Mouse (Mus musculus): ENCODE data around the gene Acsl5. TPM values are rescaled to one million over a fixed set of nuclear protein-coding genes. Genes with fewer than 3 reads are reported as not detected.

Acsl5 gene
- polyA plus RNA-seq, 1 experiment from 2014 or later, result 58.4 TPM

DNA sequence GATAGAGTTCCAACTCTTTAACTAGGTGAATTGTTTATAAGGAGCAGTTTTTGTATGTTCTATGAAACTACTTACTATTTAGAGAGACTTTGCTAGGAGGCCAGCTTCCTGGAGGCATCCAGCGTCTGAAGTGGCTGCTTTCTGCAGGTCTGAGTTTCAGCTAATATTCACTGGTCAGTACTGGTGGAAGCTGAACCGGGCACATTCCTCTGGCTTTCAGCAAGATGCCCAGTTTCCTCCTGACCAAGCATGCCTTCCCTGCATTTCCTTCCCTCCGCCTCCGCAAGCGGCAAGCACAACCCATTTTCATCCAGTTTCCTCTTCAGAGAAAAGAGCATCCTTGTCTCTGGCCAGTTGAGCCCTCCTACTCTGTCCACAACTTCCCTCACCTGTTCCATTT, 17.3 kb downstream of the Acsl5 start:
- 65% methylated on average over 5 of the region's 5 CpGs for WGBS
- Histone ChIP-seq H3K9ac (replicated peaks; ENCODE audit: low read length) (no peak overlapping the region), H3K36me3 (ENCODE audit: insufficient read depth, low read length) (peaks cover 8% of the 10 kb centered on the region), H3K4me3 (ENCODE audit: low read length) (no peak overlapping the region), H3K27ac (ENCODE audit: low read length) (peak overlapping the region; percentile 86), H3K4me2 (replicated peaks; ENCODE audit: low read depth, low read length) (no peak overlapping the region), H3K9me3 (ENCODE audit: low read length) (no peaks in the 10 kb centered on the region), H3K27me3 (ENCODE audit: insufficient read depth, low read length) (no peaks in the 10 kb centered on the region), H3K4me1 (ENCODE audit: insufficient read depth, low read length) (peaks cover 31% of the 10 kb centered on the region)
- no peak for ATAC-seq (ENCODE audit: low FRiP score, low TSS enrichment)

DNA sequence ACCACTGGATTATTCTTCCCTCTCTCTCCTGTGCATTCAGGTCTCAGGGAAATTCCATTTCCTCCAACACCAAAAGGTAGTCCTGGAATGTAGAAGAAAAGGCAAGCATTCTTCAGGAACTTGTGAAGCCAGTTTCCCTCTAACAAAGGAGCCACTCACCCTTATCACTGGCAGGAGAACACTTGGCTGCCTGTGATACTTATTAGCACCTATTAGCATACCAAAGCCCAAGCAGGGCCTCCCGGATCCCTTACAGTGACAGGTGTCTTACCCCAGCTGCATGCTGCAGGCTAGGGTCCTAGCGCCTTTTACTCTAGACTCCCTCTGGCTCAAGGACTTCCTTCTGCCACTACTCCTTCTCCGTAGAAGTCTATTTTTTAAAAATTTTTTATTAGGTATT, 19.7 kb downstream of the Acsl5 start:
- no peak overlapping the region for H3K9ac ChIP-seq (replicated peaks; ENCODE audit: low read length)
- no peak overlapping the region for H3K4me2 ChIP-seq (replicated peaks; ENCODE audit: low read depth, low read length)
- peak; percentile 73 for ATAC-seq (ENCODE audit: low FRiP score, low TSS enrichment)
- H3K4me1 ChIP-seq (ENCODE audit: insufficient read depth, low read length), result peaks cover 30% of the 10 kb centered on the region
- H3K27me3 ChIP-seq (ENCODE audit: insufficient read depth, low read length), result no peaks in the 10 kb centered on the region
- peaks cover 8% of the 10 kb centered on the region for H3K36me3 ChIP-seq (ENCODE audit: insufficient read depth, low read length)
- H3K4me3 ChIP-seq (ENCODE audit: low read length), result no peak overlapping the region
- WGBS, result 53% methylated on average over 3 of the region's 3 CpGs
- no peaks in the 10 kb centered on the region for H3K9me3 ChIP-seq (ENCODE audit: low read length)
- peak overlapping the region; percentile 66; the same call in 1 of the 2 replicates for H3K27ac ChIP-seq (ENCODE audit: low read length)

DNA sequence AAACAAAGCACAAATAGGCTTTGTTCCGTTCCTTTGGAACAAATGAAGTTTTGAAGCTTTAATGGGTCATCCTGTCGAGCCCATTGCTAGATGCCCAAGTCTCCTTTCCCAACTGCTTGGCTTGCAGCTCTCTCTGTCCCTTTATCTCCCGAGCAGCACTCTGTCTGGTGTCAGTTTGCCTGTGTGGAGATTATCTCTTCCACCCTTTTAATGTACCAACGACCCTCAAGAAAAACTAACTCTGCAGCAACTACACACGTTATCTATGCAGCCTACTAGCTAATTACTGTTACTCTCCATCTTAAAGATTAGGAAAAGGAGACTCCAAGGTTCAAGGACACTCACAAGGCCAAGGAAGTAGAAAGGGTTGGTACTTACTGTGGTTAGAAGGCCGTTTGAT, 21.6 kb downstream of the Acsl5 start:
- H3K27ac ChIP-seq (ENCODE audit: low read length), result no peak overlapping the region
- H3K9ac ChIP-seq (replicated peaks; ENCODE audit: low read length), result no peak overlapping the region
- H3K4me3 ChIP-seq (ENCODE audit: low read length), result no peak overlapping the region
- ATAC-seq (ENCODE audit: low FRiP score, low TSS enrichment), result no peak
- H3K4me1 ChIP-seq (ENCODE audit: insufficient read depth, low read length), result peaks cover 20% of the 10 kb centered on the region
- WGBS, result 84% methylated on average over 6 of the region's 6 CpGs
- no peaks in the 10 kb centered on the region for H3K9me3 ChIP-seq (ENCODE audit: low read length)
- no peak overlapping the region for H3K4me2 ChIP-seq (replicated peaks; ENCODE audit: low read depth, low read length)
- no peaks in the 10 kb centered on the region for H3K27me3 ChIP-seq (ENCODE audit: insufficient read depth, low read length)
- peaks cover 8% of the 10 kb centered on the region for H3K36me3 ChIP-seq (ENCODE audit: insufficient read depth, low read length)

DNA sequence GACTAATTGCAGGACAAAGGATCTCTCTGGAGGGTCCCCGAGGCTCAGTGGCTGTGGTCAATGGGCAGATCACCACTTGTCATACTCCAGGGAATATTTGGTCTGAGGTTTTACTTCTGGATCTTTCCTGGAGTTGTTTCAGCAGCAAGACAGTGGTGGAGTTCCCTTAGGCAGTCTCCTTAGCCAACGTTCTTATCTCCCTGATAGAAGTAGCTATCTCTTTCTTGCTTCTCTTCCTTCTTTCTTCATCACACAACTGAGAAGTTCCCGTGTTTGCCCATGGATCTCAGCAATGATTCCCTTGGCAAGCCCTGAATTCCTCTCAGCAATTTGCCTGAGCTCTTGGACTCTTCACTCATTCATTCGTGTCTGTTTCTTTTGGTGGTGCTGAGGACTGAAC, 24.4 kb downstream of the Acsl5 start:
- H3K36me3 ChIP-seq (ENCODE audit: insufficient read depth, low read length), result peaks cover 10% of the 10 kb centered on the region
- no peak overlapping the region for H3K27ac ChIP-seq (ENCODE audit: low read length)
- no peaks in the 10 kb centered on the region for H3K27me3 ChIP-seq (ENCODE audit: insufficient read depth, low read length)
- no peaks in the 10 kb centered on the region; the same call in 1 of the 2 replicates for H3K4me1 ChIP-seq (ENCODE audit: insufficient read depth, low read length)
- H3K9ac ChIP-seq (replicated peaks; ENCODE audit: low read length), result no peak overlapping the region
- no peak for ATAC-seq (ENCODE audit: low FRiP score, low TSS enrichment)
- WGBS, result 84% methylated on average over 4 of the region's 4 CpGs
- no peak overlapping the region for H3K4me2 ChIP-seq (replicated peaks; ENCODE audit: low read depth, low read length)
- no peaks in the 10 kb centered on the region for H3K9me3 ChIP-seq (ENCODE audit: low read length)
- no peak overlapping the region for H3K4me3 ChIP-seq (ENCODE audit: low read length)

DNA sequence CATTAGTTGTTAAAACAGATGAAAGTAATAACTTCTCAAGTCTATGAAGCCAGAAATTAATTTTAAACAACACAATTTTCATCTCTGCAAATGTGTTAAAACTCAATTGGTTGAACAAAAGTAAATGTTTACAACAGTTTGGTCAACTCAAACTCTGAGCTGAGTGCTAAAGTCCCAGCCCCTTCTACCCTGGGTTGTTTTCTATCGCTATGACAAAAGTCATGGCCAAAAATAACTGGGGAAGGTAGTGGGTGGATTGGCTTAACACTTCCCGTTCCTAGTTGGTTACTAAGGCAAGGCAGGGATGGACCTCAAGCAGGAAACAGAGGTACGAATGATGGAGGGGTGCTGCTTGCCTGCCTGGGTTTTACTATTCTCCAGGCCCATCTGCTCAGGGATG, 25.0 kb downstream of the Acsl5 start:
- no peak overlapping the region for H3K27ac ChIP-seq (ENCODE audit: low read length)
- peaks cover 16% of the 10 kb centered on the region for H3K36me3 ChIP-seq (ENCODE audit: insufficient read depth, low read length)
- no peaks in the 10 kb centered on the region for H3K4me1 ChIP-seq (ENCODE audit: insufficient read depth, low read length)
- no peak for ATAC-seq (ENCODE audit: low FRiP score, low TSS enrichment)
- WGBS, result 89% methylated on average over 3 of the region's 3 CpGs
- H3K27me3 ChIP-seq (ENCODE audit: insufficient read depth, low read length), result no peaks in the 10 kb centered on the region
- H3K9ac ChIP-seq (replicated peaks; ENCODE audit: low read length), result no peak overlapping the region
- H3K4me2 ChIP-seq (replicated peaks; ENCODE audit: low read depth, low read length), result no peak overlapping the region
- H3K9me3 ChIP-seq (ENCODE audit: low read length), result no peaks in the 10 kb centered on the region
- H3K4me3 ChIP-seq (ENCODE audit: low read length), result no peak overlapping the region

DNA sequence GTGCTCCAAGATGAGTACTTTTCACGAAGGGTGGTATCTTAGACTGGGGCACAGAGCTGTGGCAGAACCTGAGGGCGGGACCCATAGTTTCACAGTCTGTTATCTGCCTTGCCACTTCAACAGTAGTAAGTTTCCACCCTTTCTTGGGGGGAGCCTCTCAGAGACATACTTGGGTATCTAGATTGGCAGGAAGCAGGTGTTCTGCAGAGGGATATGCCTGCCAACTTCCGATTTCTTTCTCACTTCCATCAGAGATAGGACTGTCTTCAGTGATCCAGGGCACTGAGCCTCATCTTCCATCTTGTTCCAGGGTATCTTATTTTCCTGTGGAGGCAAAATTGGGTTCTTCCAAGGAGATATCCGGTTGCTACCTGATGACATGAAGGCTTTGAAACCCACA, 32.4 kb downstream of the Acsl5 start:
- H3K36me3 ChIP-seq (ENCODE audit: insufficient read depth, low read length), result peaks cover 34% of the 10 kb centered on the region
- H3K4me1 ChIP-seq (ENCODE audit: insufficient read depth, low read length), result no peaks in the 10 kb centered on the region
- 93% methylated on average over 4 of the region's 4 CpGs for WGBS
- no peak overlapping the region for H3K9ac ChIP-seq (replicated peaks; ENCODE audit: low read length)
- no peak overlapping the region for H3K4me3 ChIP-seq (ENCODE audit: low read length)
- no peak overlapping the region for H3K27ac ChIP-seq (ENCODE audit: low read length)
- no peaks in the 10 kb centered on the region for H3K27me3 ChIP-seq (ENCODE audit: insufficient read depth, low read length)
- no peak for ATAC-seq (ENCODE audit: low FRiP score, low TSS enrichment)
- H3K4me2 ChIP-seq (replicated peaks; ENCODE audit: low read depth, low read length), result no peak overlapping the region
- no peaks in the 10 kb centered on the region for H3K9me3 ChIP-seq (ENCODE audit: low read length)

DNA sequence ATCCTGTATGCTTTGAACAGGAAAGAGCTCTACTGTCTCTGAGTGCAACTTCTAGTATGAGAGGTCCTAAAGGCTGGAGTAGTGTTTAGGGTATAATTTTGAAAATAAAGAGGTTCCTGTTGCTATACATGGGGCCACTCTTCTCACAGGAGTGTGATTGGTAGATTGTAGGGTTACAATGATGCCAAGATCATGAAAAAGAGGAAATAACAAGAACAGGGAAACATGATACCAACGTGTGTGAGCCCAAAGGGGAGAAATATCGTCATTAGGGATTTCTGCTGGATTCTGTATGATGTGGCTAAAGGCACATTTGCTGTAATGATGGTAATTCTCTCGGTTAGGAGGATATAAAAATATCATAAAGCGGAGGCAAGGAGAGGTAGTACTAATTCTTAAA, 34.3 kb downstream of the Acsl5 start:
- no peak for ATAC-seq (ENCODE audit: low FRiP score, low TSS enrichment)
- WGBS, result 87% methylated on average over 4 of the region's 4 CpGs

DNA sequence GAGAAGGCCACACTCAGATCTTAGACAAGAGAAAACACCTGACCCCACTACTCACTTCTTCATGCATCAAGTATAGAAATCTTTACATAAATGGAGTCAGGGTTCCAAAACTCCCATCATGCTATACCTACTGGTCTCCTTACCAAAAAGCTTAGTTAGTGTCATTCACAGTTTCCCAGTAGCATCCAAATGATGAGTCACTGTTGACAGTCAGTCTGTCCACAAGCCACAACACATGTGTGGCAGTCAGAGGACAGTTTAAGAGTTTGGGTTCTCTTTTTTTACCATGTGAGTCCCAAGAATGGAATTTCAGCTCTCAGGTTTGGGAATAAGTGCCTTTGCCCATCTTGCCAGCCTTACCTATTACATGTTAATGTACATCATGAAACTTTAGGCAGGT, 37.2 kb downstream of the Acsl5 start:
- ATAC-seq (ENCODE audit: low FRiP score, low TSS enrichment), result no peak
- Histone ChIP-seq H3K27ac (ENCODE audit: low read length) (no peak overlapping the region), H3K36me3 (ENCODE audit: insufficient read depth, low read length) (peaks cover 32% of the 10 kb centered on the region)

More for the DNA sequence above, 34.3 kb downstream of the Acsl5 start:
- Histone ChIP-seq H3K9ac (replicated peaks; ENCODE audit: low read length) (no peak overlapping the region), H3K4me2 (replicated peaks; ENCODE audit: low read depth, low read length) (no peak overlapping the region), H3K27me3 (ENCODE audit: insufficient read depth, low read length) (no peaks in the 10 kb centered on the region), H3K4me3 (ENCODE audit: low read length) (no peak overlapping the region), H3K36me3 (ENCODE audit: insufficient read depth, low read length) (peaks cover 44% of the 10 kb centered on the region), H3K9me3 (ENCODE audit: low read length) (no peaks in the 10 kb centered on the region), H3K4me1 (ENCODE audit: insufficient read depth, low read length) (no peaks in the 10 kb centered on the region), H3K27ac (ENCODE audit: low read length) (no peak overlapping the region)

DNA sequence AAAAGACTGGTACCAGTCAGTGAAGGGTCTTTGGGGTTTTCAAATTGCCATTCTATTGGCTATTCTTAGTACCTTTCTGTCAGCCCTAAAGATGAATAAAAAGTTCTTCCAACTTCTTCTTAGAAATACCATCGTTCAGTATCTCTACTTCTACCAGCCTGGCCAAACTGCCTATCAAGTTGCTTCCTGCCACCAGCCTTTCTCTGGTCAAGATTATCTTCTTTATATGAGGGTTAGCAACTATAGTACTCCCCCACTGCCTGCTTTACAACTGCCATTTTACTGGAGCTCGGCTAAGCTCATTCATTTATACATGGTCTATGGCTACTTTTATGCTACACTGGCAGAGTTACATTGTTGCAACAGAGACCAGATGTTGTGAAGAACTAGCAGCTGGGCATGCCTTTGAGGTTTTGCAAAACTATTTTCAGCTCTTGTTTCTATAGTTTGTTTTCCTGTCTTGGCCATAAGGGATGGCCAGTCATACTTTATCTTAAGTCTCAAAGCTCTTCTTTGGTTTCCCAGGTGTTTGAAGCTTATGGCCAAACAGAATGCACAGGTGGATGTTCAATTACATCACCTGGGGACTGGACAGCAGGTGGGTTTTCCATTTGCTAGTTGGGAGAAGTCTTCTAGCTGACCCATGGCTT, 39.0 kb downstream of the Acsl5 start:
- Histone ChIP-seq H3K9me3 (ENCODE audit: low read length) (no peaks in the 10 kb centered on the region), H3K4me2 (replicated peaks; ENCODE audit: low read depth, low read length) (no peak overlapping the region), H3K27me3 (ENCODE audit: insufficient read depth, low read length) (no peaks in the 10 kb centered on the region), H3K4me1 (ENCODE audit: insufficient read depth, low read length) (no peaks in the 10 kb centered on the region), H3K9ac (replicated peaks; ENCODE audit: low read length) (no peak overlapping the region), H3K36me3 (ENCODE audit: insufficient read depth, low read length) (peaks cover 42% of the 10 kb centered on the region), H3K4me3 (ENCODE audit: low read length) (no peak overlapping the region), H3K27ac (ENCODE audit: low read length) (no peak overlapping the region)
- ATAC-seq (ENCODE audit: low FRiP score, low TSS enrichment), result no peak
- WGBS, result 88% methylated on average over 2 of the region's 2 CpGs

More for the DNA sequence above, 37.2 kb downstream of the Acsl5 start:
- Histone ChIP-seq H3K27me3 (ENCODE audit: insufficient read depth, low read length) (no peaks in the 10 kb centered on the region), H3K4me2 (replicated peaks; ENCODE audit: low read depth, low read length) (no peak overlapping the region), H3K9me3 (ENCODE audit: low read length) (no peaks in the 10 kb centered on the region), H3K9ac (replicated peaks; ENCODE audit: low read length) (no peak overlapping the region), H3K4me3 (ENCODE audit: low read length) (no peak overlapping the region), H3K4me1 (ENCODE audit: insufficient read depth, low read length) (no peaks in the 10 kb centered on the region)

DNA sequence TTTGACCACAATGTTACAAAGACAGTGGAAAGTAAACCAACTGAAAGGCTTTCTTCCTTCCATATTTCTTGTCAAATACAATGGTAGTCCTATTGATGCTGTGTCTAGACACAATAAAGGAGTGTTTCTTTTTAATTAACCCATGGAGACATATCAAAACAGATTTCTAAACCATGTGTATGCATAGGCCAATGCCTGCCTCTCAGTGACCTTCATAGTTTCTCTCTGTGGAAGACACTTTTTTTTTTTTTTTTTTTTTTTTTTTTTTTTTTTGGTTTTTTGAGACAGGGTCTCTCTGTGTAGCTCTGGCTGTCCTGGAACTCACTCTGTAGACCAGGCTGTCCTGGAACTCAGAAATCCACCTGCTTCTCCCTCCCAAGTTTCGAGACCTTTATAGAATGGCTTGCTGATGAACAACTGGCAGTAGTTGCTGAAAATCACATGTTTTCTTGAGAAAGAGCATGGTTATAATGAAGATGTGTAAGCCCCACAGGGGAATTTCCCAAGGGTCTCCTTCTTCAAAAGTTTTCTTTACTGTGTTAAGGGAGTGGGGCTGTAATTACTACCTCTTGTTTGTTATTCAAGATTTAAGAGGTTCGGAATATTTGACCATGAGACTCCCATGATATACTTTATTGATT, 40.6 kb downstream of the Acsl5 start:
- no peak overlapping the region for H3K27ac ChIP-seq (ENCODE audit: low read length)
- no peaks in the 10 kb centered on the region for H3K27me3 ChIP-seq (ENCODE audit: insufficient read depth, low read length)
- H3K36me3 ChIP-seq (ENCODE audit: insufficient read depth, low read length), result peaks cover 52% of the 10 kb centered on the region
- 94% methylated on average over 2 of the region's 2 CpGs for WGBS
- no peaks in the 10 kb centered on the region for H3K9me3 ChIP-seq (ENCODE audit: low read length)
- no peaks in the 10 kb centered on the region for H3K4me1 ChIP-seq (ENCODE audit: insufficient read depth, low read length)
- H3K4me2 ChIP-seq (replicated peaks; ENCODE audit: low read depth, low read length), result no peak overlapping the region
- no peak overlapping the region for H3K9ac ChIP-seq (replicated peaks; ENCODE audit: low read length)
- no peak for ATAC-seq (ENCODE audit: low FRiP score, low TSS enrichment)
- H3K4me3 ChIP-seq (ENCODE audit: low read length), result no peak overlapping the region
